ENCODE assay signal across 8 mouse cellular contexts in the genomic region with DNA sequence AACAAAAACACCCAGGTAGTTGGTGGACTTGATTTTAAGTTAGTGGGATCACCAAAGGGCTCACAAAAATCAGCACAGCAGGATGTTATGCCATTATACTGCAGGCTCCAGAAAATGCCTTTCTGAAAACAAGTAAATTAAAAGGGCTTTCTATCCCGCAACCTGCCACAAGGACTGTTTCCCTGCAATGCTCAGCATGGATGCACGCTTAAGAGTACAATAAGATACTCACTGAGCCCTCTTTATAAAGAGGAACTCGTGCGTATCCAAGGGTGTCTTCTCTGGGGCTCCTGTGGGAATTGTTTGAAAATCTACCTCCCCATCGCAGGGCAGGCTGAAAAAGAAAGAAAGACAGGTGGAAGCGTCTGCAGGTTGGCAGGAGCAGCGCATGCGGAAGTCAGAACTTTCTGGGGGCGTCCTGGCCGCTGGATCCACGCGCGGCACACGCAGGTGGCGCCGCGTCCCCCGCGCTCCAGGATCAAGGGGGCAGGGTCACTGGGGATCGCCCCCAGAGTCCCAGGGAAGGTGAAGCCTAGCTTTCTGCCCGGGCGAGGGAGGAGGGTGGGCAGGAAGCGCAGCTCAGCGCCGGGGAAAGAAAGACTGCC. TPM values are rescaled to one million over a fixed set of nuclear protein-coding genes. Genes with fewer than 3 reads are reported as not detected.
DNase-seq lines count a peak whose midpoint lies in the region; ATAC-seq lines count a peak whose summit lies in the region.

No protein-coding gene starts in this region.

- peak; percentile 51 for DNase-seq in cerebellum, adult 9-10 months
- no peak for DNase-seq in cerebellum, adult 9-11 months
- peak; percentile 59 for DNase-seq in retina, embryonic 14.5 days (ENCODE audit: low spot score)
- no peak for DNase-seq in retina, postnatal 1 day
- peak; percentile 55 for DNase-seq in forelimb bud, embryonic 11.5 days (ENCODE audit: low read depth, low spot score)
- no peak for DNase-seq in testis, postnatal 10 days (ENCODE audit: low spot score)

- no peaks in the 10 kb centered on the region for H3K9me3 ChIP-seq in limb, embryonic 15.5 days
- H3K9me3 ChIP-seq in neural tube, embryonic 14.5 days (ENCODE audit: control insufficient read depth, low read length), result no peaks in the 10 kb centered on the region

- WGBS in limb, embryonic 15.5 days, result under 1% methylated on average over 24 of the region's 25 CpGs
- WGBS in neural tube, embryonic 14.5 days, result under 1% methylated on average over 25 of the region's 25 CpGs

- H3K4me2 ChIP-seq in limb, embryonic 15.5 days, result peak overlapping the region; percentile 91
- peak overlapping the region; percentile 72 for H3K4me2 ChIP-seq in neural tube, embryonic 14.5 days (ENCODE audit: low read depth, low read length)

- H3K27ac ChIP-seq in limb, embryonic 15.5 days, result peak overlapping the region; percentile 60; the same call in 1 of the 2 replicates
- peak overlapping the region; percentile 74 for H3K27ac ChIP-seq in neural tube, embryonic 14.5 days (ENCODE audit: low read depth, low read length)

- H3K4me3 ChIP-seq in limb, embryonic 15.5 days, result peak overlapping the region; percentile 79
- H3K4me3 ChIP-seq in neural tube, embryonic 14.5 days (ENCODE audit: low read depth, low read length), result peak overlapping the region; percentile 83

- no peak for ATAC-seq in limb, embryonic 15.5 days (ENCODE audit: insufficient number of reproducible peaks, low FRiP score, low TSS enrichment, low read depth)
- ATAC-seq in neural tube, embryonic 14.5 days (ENCODE audit: low read depth), result peak; percentile 50; the same call in 1 of the 2 replicates

- peaks cover 14% of the 10 kb centered on the region; the same call in 1 of the 2 replicates for H3K4me1 ChIP-seq in limb, embryonic 15.5 days
- peaks cover 10% of the 10 kb centered on the region for H3K4me1 ChIP-seq in neural tube, embryonic 14.5 days (ENCODE audit: control insufficient read depth, insufficient read depth, low read length)

- no peaks in the 10 kb centered on the region for H3K36me3 ChIP-seq in limb, embryonic 15.5 days
- H3K36me3 ChIP-seq in neural tube, embryonic 14.5 days (ENCODE audit: control insufficient read depth, insufficient read depth, low read length), result no peaks in the 10 kb centered on the region

- peak overlapping the region; percentile 74 for H3K9ac ChIP-seq in limb, embryonic 15.5 days
- peak overlapping the region; percentile 56 for H3K9ac ChIP-seq in neural tube, embryonic 14.5 days (replicated peaks; ENCODE audit: low read depth, low read length)

- H3K27me3 ChIP-seq in limb, embryonic 15.5 days, result no peaks in the 10 kb centered on the region
- no peaks in the 10 kb centered on the region for H3K27me3 ChIP-seq in neural tube, embryonic 14.5 days (ENCODE audit: control insufficient read depth, insufficient read depth, low read length)

RNA-seq across cellular contexts. Expression of a gene that starts 0.4 kb away (rescaled TPM):
- 9.5 and 11.3 TPM in 2 replicates for polyA plus RNA-seq in limb, embryonic 15.5 days (2015; fragmentation: Nextera tagmentation; extraction: Ambion mirVana)
- 9.5 and 14.5 TPM in 2 replicates for polyA plus RNA-seq in neural tube, embryonic 14.5 days (2014; fragmentation: Nextera tagmentation; extraction: Ambion mirVana)

RNA-seq across cellular contexts. Expression of a gene that starts 54.1 kb away (rescaled TPM):
- polyA plus RNA-seq in limb, embryonic 15.5 days (2015; fragmentation: Nextera tagmentation; extraction: Ambion mirVana), result 58.0 and 58.9 TPM in 2 replicates
- 3.6 and 13.2 TPM in 2 replicates for polyA plus RNA-seq in neural tube, embryonic 14.5 days (2014; fragmentation: Nextera tagmentation; extraction: Ambion mirVana)

RNA-seq across cellular contexts. Expression of a gene that starts 58.7 kb away (rescaled TPM):
- polyA plus RNA-seq in limb, embryonic 15.5 days (2015; fragmentation: Nextera tagmentation; extraction: Ambion mirVana), result 2.2 and 2.8 TPM in 2 replicates
- 3.8 and 4.4 TPM in 2 replicates for polyA plus RNA-seq in neural tube, embryonic 14.5 days (2014; fragmentation: Nextera tagmentation; extraction: Ambion mirVana)

Comparison
In these comparisons a context has a peak if more than half of its experiments do, and no peak if none do; other contexts are left out.
1. DNase-seq: peak in cerebellum, adult 9-10 months (single experiment), retina, embryonic 14.5 days (single experiment) and forelimb bud, embryonic 11.5 days (single experiment); none in cerebellum, adult 9-11 months (single experiment), retina, postnatal 1 day (single experiment) and testis, postnatal 10 days (single experiment).